Mouse (Mus musculus): ENCODE results near the gene Polg.

- no peak for TF ChIP-seq CTCF (IDR thresholded peaks at IDR 0.05; ENCODE audit: low read depth, low read length)
- TF ChIP-seq POLR2A (IDR thresholded peaks at IDR 0.05; ENCODE audit: extremely low read depth, insufficient read depth, low read length) = no peak
Observed at GRCm38 (mm10) chr7:79474831-79475399, 8.8 kb upstream of the Polg start.
